Mouse (Mus musculus) liver (tissue): ENCODE data around the gene Ranbp3.
"Not testable (repeated sequence)": the region's sequence is repeated elsewhere in the genome, so short reads cannot be mapped to it uniquely, and the experiment has no call there.

Source experiments
- DNase-seq: peaks from one replicate; pipeline ENCODE4 v3.0.0-alpha.2; 2020; ENCODE audit warnings: mixed read lengths

Gene Ranbp3

DNA sequence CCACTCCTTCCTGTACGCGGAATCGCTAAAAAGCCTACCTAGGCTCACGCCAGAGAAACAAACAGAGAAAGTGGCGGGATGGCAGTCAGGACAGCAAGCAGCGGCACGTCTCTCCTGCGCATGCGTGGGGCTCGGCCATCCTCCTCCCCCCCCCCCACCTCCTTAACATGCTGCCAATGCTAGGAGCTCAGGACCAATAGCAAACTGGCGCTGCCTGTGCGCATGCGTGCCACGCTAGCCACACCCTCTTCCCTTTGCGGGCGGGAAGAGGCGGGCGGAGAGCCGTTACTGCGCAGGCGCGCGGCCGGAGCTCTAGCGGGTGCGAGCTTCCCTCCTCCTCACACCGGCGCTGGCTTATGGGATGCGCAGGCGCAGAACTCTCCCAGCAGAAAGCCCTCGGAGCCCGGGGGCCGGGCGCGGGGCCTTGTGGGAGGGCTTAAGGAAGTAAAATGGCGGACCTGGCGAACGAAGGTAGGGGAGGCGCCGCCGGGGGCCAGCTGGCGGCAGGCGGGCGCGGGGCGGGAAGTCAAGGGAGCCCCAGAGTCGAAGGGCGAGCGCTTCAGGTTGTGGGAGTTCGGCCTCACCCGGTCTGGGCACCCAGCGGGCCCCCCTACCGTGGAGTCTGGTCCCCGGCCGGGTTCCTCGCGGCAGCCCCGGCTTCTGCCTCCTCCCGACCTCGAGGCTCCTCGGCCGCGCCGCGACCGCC lies at the start of gene Ranbp3:
Gene Ranbp3, plus strand, starts transcription at position 354 of the 706 bp plus-strand sequence.
- peak; percentile 100 for DNase-seq

GRCm38 (mm10) chr17:56625495-56625894 lies 47.6 kb upstream of the Ranbp3 start:
- no peak for DNase-seq

DNA sequence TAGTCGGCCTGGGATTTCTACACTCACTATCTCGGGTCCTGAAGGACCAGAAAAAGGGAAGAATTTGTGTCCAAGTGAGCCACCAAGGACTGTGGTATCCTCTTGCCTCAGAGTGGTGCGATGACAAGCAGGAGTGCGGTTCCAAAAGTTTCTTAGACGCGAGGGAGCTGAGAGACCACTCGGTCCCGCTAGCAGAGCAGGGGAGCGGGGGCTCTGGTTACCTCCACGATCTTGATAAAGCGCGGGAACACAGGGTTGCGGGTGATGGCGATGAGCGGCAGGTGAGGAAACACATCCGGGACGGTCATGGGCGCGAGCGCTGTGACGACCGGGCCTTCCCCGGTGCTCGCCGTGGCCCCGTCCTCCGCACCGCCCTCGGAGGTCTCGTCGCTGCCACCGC lies 46.8 kb upstream of the Ranbp3 start:
- DNase-seq = peak; percentile 31

DNA sequence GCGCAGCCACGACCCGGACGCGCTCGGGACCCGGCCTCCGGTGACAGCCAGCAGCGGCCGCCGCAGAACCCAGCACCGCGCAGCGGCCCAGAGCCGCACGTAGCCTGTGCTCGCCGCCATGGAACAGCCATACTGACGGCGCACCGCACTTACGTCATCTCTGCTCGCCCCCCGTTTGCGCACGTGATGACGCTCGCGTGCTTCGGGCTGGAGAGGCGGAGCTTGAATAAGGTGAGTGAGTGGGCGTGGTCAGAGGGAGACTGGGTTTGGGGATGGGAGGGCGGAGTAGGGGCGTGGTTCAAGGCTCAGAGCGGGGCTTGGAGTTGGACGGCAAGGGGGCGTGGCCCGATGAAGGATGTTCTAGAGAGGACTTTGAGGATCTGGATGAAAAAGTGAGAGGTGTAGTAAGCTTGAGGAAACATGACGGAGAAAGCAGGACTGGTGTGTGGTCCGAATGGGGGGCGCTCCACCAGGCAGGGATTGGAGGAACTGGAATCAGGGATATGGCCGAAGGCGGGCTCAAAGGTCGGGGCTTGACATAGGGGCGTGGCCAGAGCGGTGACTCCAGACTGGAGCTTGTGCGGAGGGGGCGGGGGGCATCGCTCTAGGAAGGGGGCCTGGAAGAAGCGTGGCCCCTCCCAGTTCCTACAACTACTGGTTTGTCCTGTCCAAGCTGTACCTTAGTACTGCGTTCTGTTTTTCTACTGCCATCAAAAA lies 46.2 kb upstream of the Ranbp3 start, which contains the start of gene Lonp1:
Gene Lonp1, minus strand, starts transcription at position 134 of the 717 bp plus-strand sequence.
- peak; percentile 99 for DNase-seq

- DNase-seq = no peak
Observed at GRCm38 (mm10) chr17:56627530-56628277, 45.4 kb upstream of the Ranbp3 start, which contains the start of gene Catsperd. Catsperd (plus strand) TSS chr17:56628143.

DNA sequence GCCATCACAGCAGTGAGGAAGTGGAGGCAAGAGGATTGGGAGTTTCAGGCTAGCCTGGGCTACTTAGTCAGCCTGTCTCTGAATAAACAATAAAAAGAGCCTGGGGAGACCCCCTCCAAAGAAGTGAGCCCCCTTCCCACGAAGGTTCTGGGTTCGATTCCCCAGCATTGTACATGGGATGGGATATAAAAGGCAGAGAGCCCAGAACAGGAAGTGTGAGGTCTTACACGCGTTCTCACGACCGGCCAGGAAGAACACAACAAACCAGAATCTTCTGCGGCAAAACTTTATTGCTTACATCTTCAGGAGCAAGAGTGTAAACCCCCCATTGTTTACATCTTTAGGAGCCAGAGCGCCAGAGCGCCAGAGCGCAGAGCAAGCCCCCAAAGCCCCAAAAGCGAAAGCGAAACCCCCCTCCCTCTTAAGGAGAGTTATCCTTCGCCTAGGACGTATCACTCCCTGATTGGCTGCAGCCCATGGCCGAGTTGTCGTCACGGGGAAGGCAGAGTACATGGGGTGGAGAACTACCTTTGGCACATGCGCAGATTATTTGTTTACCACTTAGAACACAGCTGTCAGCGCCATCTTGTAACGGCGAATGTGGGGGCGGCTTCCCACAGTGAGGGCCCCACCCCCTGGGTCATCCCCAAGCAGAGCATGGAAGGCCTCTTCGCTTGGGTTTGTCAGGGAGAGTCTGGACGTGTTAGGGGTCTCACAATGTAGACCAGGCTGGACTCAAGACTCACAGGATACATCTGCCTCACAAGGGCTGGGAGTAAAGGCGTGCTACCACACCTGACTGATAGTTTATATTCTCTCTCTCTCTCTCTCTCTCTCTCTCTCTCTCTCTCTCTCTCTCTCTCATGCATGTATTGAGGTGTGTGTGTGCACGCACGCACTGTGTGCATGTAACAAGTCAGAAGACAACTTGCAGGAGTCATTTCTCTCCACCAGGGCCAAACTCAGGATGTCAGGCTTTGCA lies 43.0 kb upstream of the Ranbp3 start:
- DNase-seq = not testable (repeated sequence)

DNA sequence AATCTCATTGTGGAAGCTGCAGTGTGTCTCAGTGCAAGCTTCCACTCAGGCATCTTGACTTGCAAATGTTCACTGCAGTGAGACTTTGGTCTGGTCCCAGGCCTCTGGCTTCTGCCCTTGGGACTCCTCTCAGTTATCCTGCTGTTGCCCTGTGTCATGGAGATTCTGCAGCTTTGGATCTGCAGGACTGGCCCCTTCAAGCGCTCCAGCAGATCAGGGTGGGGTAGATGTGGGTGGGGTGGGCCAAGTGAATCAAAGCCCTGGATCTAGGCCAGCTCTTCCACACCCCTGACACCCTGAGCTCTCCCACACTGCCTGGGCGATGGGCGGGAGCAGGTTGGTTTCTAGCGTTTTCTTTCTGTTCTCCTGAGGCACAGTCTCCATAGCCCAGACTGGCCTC lies 41.3 kb upstream of the Ranbp3 start:
- no peak for DNase-seq

- DNase-seq = no peak
Observed at GRCm38 (mm10) chr17:56634023-56634422, 39.1 kb upstream of the Ranbp3 start.

GRCm38 (mm10) chr17:56643237-56643636 lies 29.9 kb upstream of the Ranbp3 start:
- no peak for DNase-seq

DNA sequence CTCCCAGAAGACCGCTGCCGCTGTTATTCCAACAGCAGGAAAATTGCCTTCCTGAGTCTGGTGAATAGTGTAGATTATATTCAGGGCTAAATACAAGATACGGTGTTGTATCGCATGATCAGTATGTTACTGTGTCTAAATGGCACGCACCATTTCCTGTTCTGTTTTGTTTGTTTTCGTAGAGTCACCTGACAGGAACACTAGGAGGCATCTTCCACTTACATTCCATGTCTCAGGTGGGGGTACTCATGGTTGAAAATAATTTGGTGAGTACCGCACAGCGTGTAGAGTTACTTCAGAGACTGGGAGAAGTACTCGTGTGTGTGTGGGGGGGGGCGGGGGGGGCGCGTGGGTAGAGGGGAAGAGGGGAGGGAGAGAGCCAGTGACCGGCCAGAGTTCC lies 25.5 kb upstream of the Ranbp3 start:
- DNase-seq = no peak

DNA sequence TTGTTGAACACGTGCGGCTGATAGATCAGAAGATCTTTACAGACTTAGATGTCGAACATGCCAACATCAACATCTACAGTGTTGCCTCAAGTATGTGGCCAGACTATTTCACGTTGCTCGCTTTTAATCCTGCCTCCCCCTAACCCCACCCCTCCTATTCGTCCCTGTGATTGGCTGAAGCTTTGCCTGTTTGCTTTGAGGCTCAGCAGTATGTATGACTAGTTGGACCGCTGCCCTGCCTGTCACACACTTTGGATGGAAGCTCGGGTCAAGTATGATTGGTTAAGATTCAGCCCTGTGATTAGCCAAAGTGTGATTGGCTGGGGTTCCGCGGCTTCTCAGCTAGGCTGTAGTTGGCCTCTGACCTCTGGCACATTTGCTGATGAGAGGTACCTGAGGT lies 21.3 kb upstream of the Ranbp3 start:
- DNase-seq = peak; percentile 34

DNA sequence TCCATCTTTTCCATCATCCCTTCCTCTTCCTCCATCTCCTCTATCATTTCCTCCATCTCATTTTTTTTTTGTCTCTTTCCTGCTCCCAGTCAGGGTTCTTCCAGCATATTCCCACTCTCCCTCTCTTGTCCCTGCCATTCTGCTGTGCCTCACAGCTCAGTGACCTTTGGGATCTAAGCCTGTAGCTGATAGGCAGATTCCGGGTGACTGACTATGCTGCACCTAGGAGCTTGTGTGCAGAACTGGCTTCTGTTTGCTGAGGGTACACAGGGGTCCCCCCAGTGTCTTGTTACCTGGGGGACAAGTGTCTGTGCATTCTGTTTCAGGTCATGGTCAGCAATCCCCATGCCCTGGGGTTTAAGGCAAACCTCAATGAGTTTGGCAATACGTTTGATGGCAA lies 18.3 kb upstream of the Ranbp3 start:
- no peak for DNase-seq

- DNase-seq = no peak
Observed at GRCm38 (mm10) chr17:56655311-56655710, 17.8 kb upstream of the Ranbp3 start.

DNA sequence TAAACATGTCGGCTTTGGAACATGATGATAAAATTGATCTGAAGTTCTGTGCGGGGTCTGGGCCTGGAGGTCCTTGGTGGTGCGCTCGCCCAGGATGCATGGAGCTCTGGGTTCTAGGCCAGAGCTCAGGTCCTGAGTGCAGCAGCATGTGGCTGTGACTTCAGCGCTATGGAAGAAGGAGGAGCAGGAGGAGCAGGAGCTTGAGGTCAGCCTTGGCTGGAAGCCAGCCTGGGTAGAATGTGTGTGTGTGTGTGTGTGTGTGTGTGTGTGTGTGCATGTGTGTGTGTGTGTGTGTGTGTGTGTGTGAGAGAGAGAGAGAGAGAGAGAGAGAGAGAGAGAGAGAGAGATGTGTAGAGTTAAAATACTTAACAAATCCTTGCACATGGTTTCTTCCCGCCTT lies 16.9 kb upstream of the Ranbp3 start:
- DNase-seq = no peak

- DNase-seq = no peak
Observed at GRCm38 (mm10) chr17:56663659-56664058, 9.4 kb upstream of the Ranbp3 start.

DNA sequence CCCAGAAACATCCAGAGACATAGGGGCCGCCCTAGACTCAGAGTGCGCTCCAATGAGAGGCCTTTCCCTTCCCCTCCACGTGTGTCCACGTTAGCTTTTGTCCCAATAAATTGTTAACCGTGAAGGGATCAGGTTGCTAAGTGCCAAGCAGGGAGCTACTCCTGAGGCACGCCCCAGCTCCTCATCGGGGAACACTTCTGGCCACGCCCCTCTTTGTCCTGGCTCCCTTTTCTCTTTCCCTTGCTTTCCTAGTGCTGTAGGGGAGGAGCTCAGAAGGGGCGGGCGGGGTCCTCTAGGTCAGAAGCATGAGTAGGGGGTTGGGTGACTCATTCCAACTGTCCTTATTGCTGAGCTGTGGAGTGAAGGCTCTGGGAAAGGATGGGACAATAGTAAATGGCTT lies 8.8 kb upstream of the Ranbp3 start:
- no peak for DNase-seq

- DNase-seq = no peak
Observed at GRCm38 (mm10) chr17:56666384-56666783, 6.7 kb upstream of the Ranbp3 start.

DNA sequence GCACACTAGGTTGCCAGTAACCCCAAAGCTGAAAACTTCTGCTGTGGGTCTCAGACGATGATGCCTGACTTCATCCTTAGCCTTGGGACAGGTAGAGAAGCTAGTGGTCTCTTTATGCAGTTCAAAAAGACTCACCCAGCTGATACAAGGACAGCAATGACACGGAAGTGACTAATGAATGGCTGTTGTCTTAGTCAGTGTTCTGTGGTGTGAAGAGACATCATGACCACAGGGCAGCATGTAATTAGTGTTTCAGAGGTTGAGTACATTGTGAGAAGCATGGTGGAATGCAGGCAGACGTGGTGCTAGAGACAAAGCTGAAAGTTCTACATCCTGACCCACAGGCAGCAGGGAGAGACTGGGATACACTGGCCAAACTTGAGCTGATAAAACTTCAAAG lies 5.5 kb upstream of the Ranbp3 start:
- DNase-seq = no peak

DNA sequence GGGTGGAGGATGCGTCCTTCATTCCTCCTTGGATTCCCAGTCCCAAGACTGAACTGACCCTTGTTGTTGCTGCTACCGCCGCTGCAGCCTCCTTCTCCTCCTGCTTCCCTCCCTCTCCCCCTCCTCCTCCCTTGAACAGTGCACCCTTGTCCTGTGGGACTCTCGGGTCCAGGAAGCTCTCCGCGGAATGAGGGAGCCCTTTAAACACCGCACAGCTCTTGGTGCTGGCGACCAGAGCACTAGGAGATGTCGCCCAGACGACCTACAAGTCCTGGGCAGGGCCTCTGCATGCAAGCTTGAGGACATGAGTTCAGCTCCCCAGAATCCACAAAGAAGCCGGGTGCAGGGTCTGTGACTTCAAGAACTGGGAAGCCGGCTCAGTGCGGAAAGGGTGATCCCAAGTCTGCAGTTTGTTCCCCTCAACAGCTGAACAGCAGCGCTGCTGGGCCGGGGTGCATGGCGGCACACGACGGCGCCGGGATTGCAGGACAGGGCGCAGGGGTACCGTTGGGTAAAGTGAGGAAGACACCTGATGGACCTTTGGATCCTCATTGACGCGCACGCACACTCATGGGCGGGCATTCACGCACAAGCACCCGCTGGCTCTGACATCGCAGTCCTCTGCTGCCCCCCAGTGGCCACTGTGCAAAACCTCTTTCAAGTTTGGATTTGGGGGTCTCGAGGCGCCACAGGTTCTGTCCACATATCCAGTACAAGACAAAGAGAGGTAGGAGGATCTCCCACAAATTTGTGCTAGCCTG lies 4.5 kb upstream of the Ranbp3 start:
- DNase-seq = peak; percentile 88

DNA sequence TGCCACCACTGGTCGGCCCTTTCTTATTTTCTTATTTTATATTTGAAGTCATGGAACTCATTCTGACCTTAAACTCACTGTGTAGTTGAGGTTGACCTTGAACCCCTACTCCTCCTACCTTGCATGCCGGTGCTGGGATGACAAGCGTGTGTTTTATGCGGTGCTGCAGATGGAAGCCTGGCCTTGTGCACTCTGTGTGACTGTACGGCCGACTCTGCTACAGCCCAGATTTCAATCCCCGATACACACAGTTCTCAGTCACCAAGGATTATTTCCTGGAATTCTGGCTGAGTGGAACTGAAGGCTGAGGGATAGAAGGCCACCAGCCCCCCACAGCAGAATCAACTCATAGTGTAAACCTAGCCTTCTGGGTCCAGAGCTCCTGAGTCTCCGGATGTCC lies 3.3 kb upstream of the Ranbp3 start:
- DNase-seq = no peak

- DNase-seq = peak; percentile 43
Observed at GRCm38 (mm10) chr17:56673647-56674416, 738 bp downstream of the Ranbp3 start.
